Mouse (Mus musculus) forebrain, embryonic 15.5 days (tissue): Measurements from ENCODE around the gene Olfr1410. TPM values are rescaled to one million over a fixed set of nuclear protein-coding genes. Genes with fewer than 3 reads are reported as not detected.

Source experiments
- ATAC-seq: fragments of 200-750 bp; cut with Nextera tagmentation; replicated peaks from 2 replicates; pipeline ENCODE4 v1.8.0; 2017; ENCODE audit warnings: mild to moderate bottlenecking, moderate TSS enrichment, moderate library complexity
- H3K27ac ChIP-seq: fragments of 300-500 bp; sonication (generic); replicated peaks from 2 replicates; pipeline ENCODE4 v1.5.1; 2015; ENCODE audit warnings: mild to moderate bottlenecking, inconsistent platforms
- H3K27me3 ChIP-seq: fragments of 300-500 bp; sonication (generic); 2 replicates; pipeline ENCODE4 v1.6.1; 2015; ENCODE audit warnings: inconsistent platforms
- H3K36me3 ChIP-seq: fragments of 300-500 bp; sonication (generic); 2 replicates; pipeline ENCODE4 v1.6.1; 2015; ENCODE audit warnings: mild to moderate bottlenecking, inconsistent platforms
- H3K4me1 ChIP-seq: fragments of 300-500 bp; sonication (generic); 2 replicates; pipeline ENCODE4 v1.6.1; 2015; ENCODE audit warnings: inconsistent platforms
- H3K4me2 ChIP-seq: fragments of 300-500 bp; sonication (generic); replicated peaks from 2 replicates; pipeline ENCODE4 v1.6.1; 2015; ENCODE audit warnings: mild to moderate bottlenecking, inconsistent platforms
- H3K4me3 ChIP-seq: fragments of 300-500 bp; sonication (generic); 2 replicates; pipeline ENCODE4 v1.5.1; 2015; ENCODE audit warnings: mild to moderate bottlenecking, inconsistent platforms
- H3K9ac ChIP-seq: fragments of 300-500 bp; sonication (generic); replicated peaks from 2 replicates; pipeline ENCODE4 v1.6.1; 2015; ENCODE audit warnings: mild to moderate bottlenecking, inconsistent platforms
- H3K9me3 ChIP-seq: fragments of 300-500 bp; sonication (generic); 2 replicates; pipeline ENCODE4 v1.6.1; 2016; ENCODE audit warnings: inconsistent platforms
- WGBS: fragments of 180-500 bp; shearing (Covaris S2); methylation state at CpG from one replicate; pipeline ENCODE4 v1.1.7; 2015; ENCODE audit warnings: mixed read lengths; 5-methylcytosine and 5-hydroxymethylcytosine counted together
- polyA plus RNA-seq: library from polyadenylated mRNA; unstranded; fragments of >200 nt; fragmentation: Nextera tagmentation; extraction: Ambion mirVana; gene quantifications from 2 replicates; pipeline ENCODE4 v1.2.1, GENCODE M21; 2015

Olfr1410 gene
- polyA plus RNA-seq, 1 experiment from 2014 or later, result not detected

DNA sequence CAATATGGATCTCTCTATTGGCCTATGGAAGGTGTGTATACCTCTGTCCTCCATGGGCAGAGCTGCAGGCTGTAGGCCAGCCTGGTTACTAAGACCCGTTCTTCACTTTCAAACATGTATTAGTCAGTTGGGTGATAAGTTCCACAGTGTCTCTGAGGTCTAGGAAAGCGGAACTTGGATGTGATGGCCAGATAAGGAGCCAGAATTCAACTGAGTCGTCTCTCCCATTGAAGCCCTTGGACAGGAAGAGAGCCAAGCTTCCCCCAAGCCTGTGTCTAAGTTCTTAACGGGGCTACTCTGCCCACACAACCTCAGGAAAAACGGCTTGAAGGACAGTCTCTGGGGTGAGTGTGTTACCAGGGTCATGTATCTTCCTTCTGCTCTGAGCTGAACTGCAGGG lies 53.8 kb downstream of the Olfr1410 start:
- no peak overlapping the region for H3K4me3 ChIP-seq
- H3K4me1 ChIP-seq, result no peaks in the 10 kb centered on the region
- no peaks in the 10 kb centered on the region for H3K27me3 ChIP-seq
- no peaks in the 10 kb centered on the region for H3K36me3 ChIP-seq
- 70% methylated on average over 5 of the region's 5 CpGs for WGBS
- H3K4me2 ChIP-seq, result no peak overlapping the region
- no peak overlapping the region for H3K27ac ChIP-seq
- H3K9me3 ChIP-seq, result no peaks in the 10 kb centered on the region
- ATAC-seq, result no peak
- H3K9ac ChIP-seq, result no peak overlapping the region

Other genes with a start within 250 kb of the Olfr1410 start
- 258 and 266 TPM in 2 replicates for gene Ndufa10, start 131.9 kb upstream of the Olfr1410 start, polyA plus RNA-seq
- gene Olfr1416, start 120.7 kb upstream of the Olfr1410 start, polyA plus RNA-seq, result not detected in 2 replicates
- gene Olfr1415, start 109.7 kb upstream of the Olfr1410 start, polyA plus RNA-seq, result not detected in 2 replicates
- not detected in 2 replicates for gene Olfr1414, start 87.1 kb upstream of the Olfr1410 start, polyA plus RNA-seq
- not detected in 2 replicates for gene Olfr1413, start 34.5 kb upstream of the Olfr1410 start, polyA plus RNA-seq
- gene Olfr1412, start 20.0 kb upstream of the Olfr1410 start, polyA plus RNA-seq, result not detected in 2 replicates
- not detected in 2 replicates for gene Olfr1411, start 11.4 kb upstream of the Olfr1410 start, polyA plus RNA-seq
- not detected in 2 replicates for gene Olfr12, start 12.0 kb downstream of the Olfr1410 start, polyA plus RNA-seq
- gene Cops9, start 36.2 kb downstream of the Olfr1410 start, polyA plus RNA-seq, result 534 and 569 TPM in 2 replicates
- gene Otos, start 43.1 kb downstream of the Olfr1410 start, polyA plus RNA-seq, result not detected in 2 replicates
- 83.9 and 86.1 TPM in 2 replicates for gene Gpc1, start 225.9 kb downstream of the Olfr1410 start, polyA plus RNA-seq